In the genomic region with DNA sequence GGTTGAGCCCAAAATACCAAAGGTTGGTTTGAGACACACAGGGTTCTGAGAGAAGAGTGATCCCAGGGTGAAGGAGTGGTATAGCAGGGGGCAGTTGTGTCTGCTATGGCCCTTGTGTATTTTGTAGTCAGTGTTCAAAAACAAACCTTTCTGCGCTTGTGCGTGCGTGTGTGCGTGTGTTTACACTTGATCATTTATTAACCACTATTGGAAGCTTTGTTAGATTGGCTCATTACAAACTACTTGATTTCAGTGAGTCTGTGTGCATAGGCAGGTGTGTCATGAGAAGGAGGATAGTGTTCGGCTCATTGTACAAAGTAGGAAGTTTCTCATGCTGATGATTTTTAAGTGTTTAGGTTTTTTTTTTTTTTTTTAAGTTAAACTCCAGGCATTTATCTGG, we compare ENCODE assay signal across 21 mouse cellular contexts.
"Had no signal": no experiment of that assay in that cellular context is flagged by ENCODE, and none has a peak within 500 bp of the region (broad histone marks: within the 10 kb centered on the region; RNA-seq: fewer than 3 reads in every experiment).

No protein-coding gene starts in this region.

- ATAC-seq: hindbrain, embryonic 16.5 days; midbrain, embryonic 13.5 days; midbrain, embryonic 16.5 days had no signal

- H3K9ac ChIP-seq: kidney, embryonic 15.5 days; liver, embryonic 14.5 days; midbrain, embryonic 13.5 days; neural tube, embryonic 13.5 days had no signal

- H3K4me1 ChIP-seq: midbrain, embryonic 10.5 days had no signal

- H3K4me2 ChIP-seq: kidney, embryonic 15.5 days; midbrain, embryonic 13.5 days; neural tube, embryonic 13.5 days had no signal

- H3K27ac ChIP-seq: kidney, embryonic 15.5 days; left cerebral cortex, adult 2 months; liver, embryonic 14.5 days; midbrain, embryonic 10.5 days; midbrain, embryonic 13.5 days; neural tube, embryonic 13.5 days had no signal

- H3K9me3 ChIP-seq: kidney, embryonic 15.5 days; megakaryocyte, embryonic 14.5 days; midbrain, embryonic 10.5 days; midbrain, embryonic 13.5 days; neural tube, embryonic 13.5 days had no signal

- H3K27me3 ChIP-seq: kidney, embryonic 15.5 days; megakaryocyte, embryonic 14.5 days; midbrain, embryonic 13.5 days; neural tube, embryonic 13.5 days had no signal

- H3K4me3 ChIP-seq: kidney, embryonic 15.5 days; left cerebral cortex, adult 2 months; megakaryocyte, embryonic 14.5 days; midbrain, embryonic 10.5 days; midbrain, embryonic 13.5 days; myocyte; neural tube, embryonic 13.5 days had no signal

- DNase-seq: kidney, adult 11 months; kidney, adult 8-10 months; kidney, postnatal 10 days; kidney, postnatal 4 days; layer of hippocampus, postnatal 36 days; lung, adult 2 months; lung, postnatal 36 days; retina, postnatal 1 day; right cerebral cortex, postnatal 25 days; spleen, adult 18-20 months; thymus, postnatal 25 days had no signal
